8 mouse cellular contexts compared by ENCODE assay signal in genomic region chr17:47688344-47688607, GRCm38 (mm10). TPM values are rescaled to one million over a fixed set of nuclear protein-coding genes. Genes with fewer than 3 reads are reported as not detected.
DNase-seq lines count a peak whose midpoint lies in the region; ATAC-seq lines count a peak whose summit lies in the region.

TSS of gene Tomm6 (minus strand) at chr17:47688386.

- 0% methylated on average over 9 of the region's 9 CpGs for WGBS in kidney, embryonic 16.5 days
- 0% methylated on average over 9 of the region's 9 CpGs for whole genome bisulfite sequencing in large intestine, adult 2 months
- WGBS in midbrain, embryonic 12.5 days, result under 1% methylated on average over 9 of the region's 9 CpGs

- H3K4me1 ChIP-seq in kidney, embryonic 16.5 days (ENCODE audit: insufficient read depth, low read length), result peaks cover 15% of the 10 kb centered on the region
- H3K4me1 ChIP-seq in midbrain, embryonic 12.5 days, result peaks cover 30% of the 10 kb centered on the region

- H3K27me3 ChIP-seq in kidney, embryonic 16.5 days (ENCODE audit: insufficient read depth, low read length), result no peaks in the 10 kb centered on the region
- peaks cover 16% of the 10 kb centered on the region for H3K27me3 ChIP-seq in midbrain, embryonic 12.5 days

- no peak for DNase-seq in kidney, postnatal 14 days
- DNase-seq in adrenal gland, postnatal 4 days (ENCODE audit: low spot score in 2 of 2), result no peak
- DNase-seq in gastrocnemius, postnatal 4 days (ENCODE audit: low spot score in 2 of 2), result no peak
- DNase-seq in large intestine, adult 2 months (ENCODE audit: low read depth, low spot score), result no peak
- DNase-seq in cerebellum, adult 9-11 months, result no peak
- no peak for DNase-seq in cerebellum, postnatal 25 days

- H3K4me2 ChIP-seq in kidney, embryonic 16.5 days (replicated peaks; ENCODE audit: low read depth, low read length), result peak within 1 kb of the TSS; percentile 83
- peak within 1 kb of the TSS; percentile 96 for H3K4me2 ChIP-seq in midbrain, embryonic 12.5 days (replicated peaks)

- peaks cover 21% of the 10 kb centered on the region; the same call in 1 of the 2 replicates for H3K36me3 ChIP-seq in kidney, embryonic 16.5 days (ENCODE audit: insufficient read depth, low read length)
- peaks cover 13% of the 10 kb centered on the region for H3K36me3 ChIP-seq in midbrain, embryonic 12.5 days

- H3K9ac ChIP-seq in kidney, embryonic 16.5 days (replicated peaks; ENCODE audit: low read length), result peak within 1 kb of the TSS; percentile 83
- peak within 1 kb of the TSS; percentile 91 for H3K9ac ChIP-seq in midbrain, embryonic 12.5 days (replicated peaks)

- H3K9me3 ChIP-seq in kidney, embryonic 16.5 days (ENCODE audit: low read length), result no peaks in the 10 kb centered on the region
- no peaks in the 10 kb centered on the region for H3K9me3 ChIP-seq in midbrain, embryonic 12.5 days

- ATAC-seq in kidney, embryonic 16.5 days (ENCODE audit: low FRiP score, low TSS enrichment), result no peak
- no peak for ATAC-seq in midbrain, embryonic 12.5 days (ENCODE audit: low FRiP score, low read depth)

- peak within 1 kb of the TSS; percentile 72 for H3K27ac ChIP-seq in kidney, embryonic 16.5 days (ENCODE audit: low read length)
- peak within 1 kb of the TSS; percentile 85 for H3K27ac ChIP-seq in midbrain, embryonic 12.5 days (replicated peaks)

- peak within 1 kb of the TSS; percentile 75 for H3K4me3 ChIP-seq in kidney, embryonic 16.5 days (ENCODE audit: low read length)
- peak within 1 kb of the TSS; percentile 83 for H3K4me3 ChIP-seq in midbrain, embryonic 12.5 days

RNA-seq across cellular contexts. Expression of gene Tomm6, which starts in this region (rescaled TPM):
- 318 and 344 TPM in 2 replicates for polyA plus RNA-seq in kidney, embryonic 16.5 days (2015; fragmentation: Nextera tagmentation; extraction: Ambion mirVana)
- 100 to 1,000 TPM; 189 to 203 TPM for total RNA-seq in adrenal gland, postnatal 4 days (2021)
- 100 to 1,000 TPM; 161 TPM for total RNA-seq in gastrocnemius, postnatal 4 days (2021)
- 105 and 126 TPM in 2 replicates for polyA plus RNA-seq in large intestine, adult 2 months (2012; rRNA removed)
- polyA plus RNA-seq in midbrain, embryonic 12.5 days (2016; fragmentation: Nextera tagmentation; extraction: Ambion mirVana), result 337 and 352 TPM in 2 replicates
